Mouse (Mus musculus) right cerebral cortex, adult 2 months (tissue): ENCODE results near the gene Nkd1.

ENCODE experiments used
- DNase-seq, 2 experiments: peaks; one replicate each; pipeline ENCODE4 v3.0.0; 2021 to 2022; ENCODE audit warnings: low spot score in 2 of 2

The Nkd1 gene

GRCm38 (mm10) chr8:88572941-88573645, 51.9 kb downstream of the Nkd1 start:
- DNase-seq, result no peak

GRCm38 (mm10) chr8:88574975-88575374, 53.8 kb downstream of the Nkd1 start:
- no peak for DNase-seq

- DNase-seq, result peak; percentile 59 to 62
Observed at GRCm38 (mm10) chr8:88576351-88577142, 55.4 kb downstream of the Nkd1 start.

GRCm38 (mm10) chr8:88577666-88578065, 56.5 kb downstream of the Nkd1 start:
- DNase-seq, result no peak

GRCm38 (mm10) chr8:88578413-88579175, 57.4 kb downstream of the Nkd1 start:
- DNase-seq, result no peak

GRCm38 (mm10) chr8:88579246-88579645, 58.1 kb downstream of the Nkd1 start:
- DNase-seq, result no peak

- no peak for DNase-seq
Observed at GRCm38 (mm10) chr8:88579668-88580330, 58.6 kb downstream of the Nkd1 start.

- no peak for DNase-seq
Observed at GRCm38 (mm10) chr8:88580785-88581184, 59.6 kb downstream of the Nkd1 start.

GRCm38 (mm10) chr8:88583863-88584262, 62.7 kb downstream of the Nkd1 start:
- no peak for DNase-seq

- no peak for DNase-seq
Observed at GRCm38 (mm10) chr8:88588205-88588889, 67.2 kb downstream of the Nkd1 start.

GRCm38 (mm10) chr8:88590226-88590625, 69.1 kb downstream of the Nkd1 start:
- DNase-seq, result no peak

GRCm38 (mm10) chr8:88593947-88594346, 72.8 kb downstream of the Nkd1 start:
- DNase-seq, result no peak

GRCm38 (mm10) chr8:88596042-88596441, 74.9 kb downstream of the Nkd1 start:
- DNase-seq, result no peak

GRCm38 (mm10) chr8:88598578-88598977, 77.4 kb downstream of the Nkd1 start:
- DNase-seq, result no peak

- DNase-seq, result no peak
Observed at GRCm38 (mm10) chr8:88599491-88599890, 78.3 kb downstream of the Nkd1 start.

GRCm38 (mm10) chr8:88603446-88603989, 82.4 kb downstream of the Nkd1 start:
- peak in 1 of 2 experiments; percentile 14 for DNase-seq

- DNase-seq, result peak; percentile 22 to 38
Observed at GRCm38 (mm10) chr8:88604065-88605038, 83.2 kb downstream of the Nkd1 start.

GRCm38 (mm10) chr8:88605361-88606040, 84.3 kb downstream of the Nkd1 start:
- DNase-seq, result no peak

GRCm38 (mm10) chr8:88609036-88609435, 87.9 kb downstream of the Nkd1 start:
- no peak for DNase-seq
